Mouse (Mus musculus) thymus, postnatal 10 days (tissue): ENCODE results near the gene Cend1.
A peak's percentile ranks its signal among the peaks of the same experiment; 100 is the strongest.
"Not testable (repeated sequence)": the region's sequence is repeated elsewhere in the genome, so short reads cannot be mapped to it uniquely, and the experiment has no call there.

Experiments used
- DNase-seq, 2 experiments: peaks; one replicate each; pipeline ENCODE4 v3.0.0; 2021; ENCODE audit warnings: low spot score in 2 of 2

The Cend1 gene

DNA sequence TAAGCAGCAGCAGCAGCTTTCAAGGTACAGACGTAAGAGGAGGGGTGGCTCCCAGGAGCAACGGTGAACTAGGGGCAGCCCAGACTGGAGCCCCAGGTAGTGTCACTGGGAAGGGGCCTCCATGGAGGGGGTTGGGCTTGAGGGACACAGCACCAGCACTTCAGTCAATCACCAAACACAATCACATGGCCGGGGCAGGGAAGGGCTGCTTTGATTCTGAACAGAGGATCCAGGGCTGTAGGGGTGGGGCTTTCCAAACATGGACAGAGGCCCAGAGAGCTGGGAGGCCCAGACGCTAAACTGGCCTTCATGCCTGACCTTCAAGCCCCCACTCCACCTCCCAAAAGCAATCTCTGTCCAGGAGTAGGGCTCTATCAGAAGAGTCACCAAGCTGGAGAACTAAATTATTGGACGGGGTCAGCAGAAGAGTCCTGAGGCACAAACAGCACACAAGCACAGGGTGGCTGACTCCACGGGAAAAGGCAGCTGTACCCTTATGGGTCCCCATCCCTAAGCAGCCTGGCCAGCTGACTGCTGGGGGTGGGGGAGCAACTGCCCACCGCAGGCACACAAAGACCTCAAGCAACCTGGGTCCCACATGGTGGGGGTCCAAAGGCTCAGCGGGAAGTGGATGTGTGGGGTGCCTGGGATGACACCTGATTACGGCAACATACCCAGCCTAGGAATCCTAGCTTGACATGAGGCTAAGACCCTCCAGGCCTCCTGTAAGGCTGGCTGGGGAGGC, 721 bp upstream of the Cend1 start:
- no peak for DNase-seq

DNA sequence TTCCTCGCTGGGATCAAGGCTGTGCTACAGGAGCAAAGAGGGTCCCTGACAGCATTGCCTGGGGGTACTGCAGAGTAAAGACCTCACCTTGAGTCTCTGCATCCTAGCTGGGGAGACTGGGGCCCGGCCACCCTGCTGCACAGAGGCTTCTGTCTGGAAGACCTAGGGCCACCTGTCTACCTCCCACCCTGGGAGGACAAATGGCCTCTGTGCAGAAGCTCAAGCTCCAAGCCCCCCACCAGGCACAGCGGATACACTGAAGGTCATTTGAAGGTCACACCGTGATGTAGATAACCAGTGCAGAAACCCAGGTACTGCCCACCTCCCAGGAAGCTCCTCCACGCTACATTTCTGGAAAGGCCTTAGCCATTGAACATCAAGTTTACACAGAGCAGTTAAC, 590 bp downstream of the Cend1 start:
- DNase-seq: no peak

DNA sequence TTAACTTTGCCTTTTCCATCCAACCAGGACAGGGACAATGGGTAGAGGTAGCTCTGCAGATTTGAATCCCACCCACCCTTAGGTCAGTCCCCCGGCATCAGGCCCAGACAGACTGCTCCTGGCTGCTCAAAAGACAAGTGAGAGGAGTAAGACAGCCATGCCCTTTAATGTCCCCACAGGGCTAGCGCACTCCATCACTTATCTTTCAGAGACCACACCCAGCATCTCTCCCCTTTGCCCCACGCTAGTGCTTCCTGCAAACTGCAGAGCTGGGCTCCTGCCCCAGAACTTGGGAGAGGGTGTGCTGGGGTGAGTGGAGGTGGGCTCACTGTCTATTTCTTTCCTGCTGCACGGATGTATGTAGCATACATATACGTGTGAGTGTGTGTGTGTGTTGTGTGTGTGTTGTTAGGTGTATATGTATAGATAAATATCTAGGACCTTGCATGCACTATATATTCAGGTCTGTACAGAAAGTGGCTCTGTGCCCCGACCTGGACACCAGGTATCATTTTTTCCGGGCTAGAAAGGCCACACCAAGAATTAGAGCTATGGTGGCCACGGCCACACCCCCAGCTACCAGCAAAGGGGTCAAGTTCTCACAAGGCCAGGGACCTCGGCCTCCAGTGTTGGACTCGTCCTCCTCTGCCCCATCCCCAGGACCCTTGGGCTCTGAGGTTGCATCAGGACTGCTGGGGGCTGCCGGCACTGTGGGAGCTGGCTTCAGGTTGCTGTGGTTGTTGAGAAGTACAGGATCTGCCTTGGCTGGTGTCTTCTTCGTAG, 2.2 kb downstream of the Cend1 start:
- DNase-seq: no peak

DNA sequence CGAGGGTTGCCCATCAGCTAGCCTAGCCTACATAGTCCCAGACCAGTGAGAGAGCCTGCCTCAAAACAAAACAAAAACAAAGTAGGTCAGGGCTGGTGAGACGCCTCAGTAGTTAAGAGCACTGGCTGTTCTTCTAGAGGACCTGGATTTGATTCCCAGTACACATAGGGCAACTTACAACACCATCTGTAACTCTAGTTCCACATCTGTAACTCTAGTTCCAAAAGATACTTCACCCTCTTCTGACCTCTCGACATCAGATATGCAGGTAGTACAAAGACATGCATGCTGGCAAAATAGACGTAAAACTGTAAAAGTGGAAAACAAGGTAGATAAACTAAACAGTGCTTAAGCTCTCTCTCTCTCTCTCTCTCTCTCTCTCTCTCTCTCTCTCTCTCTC, 5.5 kb downstream of the Cend1 start:
- no peak for DNase-seq

DNA sequence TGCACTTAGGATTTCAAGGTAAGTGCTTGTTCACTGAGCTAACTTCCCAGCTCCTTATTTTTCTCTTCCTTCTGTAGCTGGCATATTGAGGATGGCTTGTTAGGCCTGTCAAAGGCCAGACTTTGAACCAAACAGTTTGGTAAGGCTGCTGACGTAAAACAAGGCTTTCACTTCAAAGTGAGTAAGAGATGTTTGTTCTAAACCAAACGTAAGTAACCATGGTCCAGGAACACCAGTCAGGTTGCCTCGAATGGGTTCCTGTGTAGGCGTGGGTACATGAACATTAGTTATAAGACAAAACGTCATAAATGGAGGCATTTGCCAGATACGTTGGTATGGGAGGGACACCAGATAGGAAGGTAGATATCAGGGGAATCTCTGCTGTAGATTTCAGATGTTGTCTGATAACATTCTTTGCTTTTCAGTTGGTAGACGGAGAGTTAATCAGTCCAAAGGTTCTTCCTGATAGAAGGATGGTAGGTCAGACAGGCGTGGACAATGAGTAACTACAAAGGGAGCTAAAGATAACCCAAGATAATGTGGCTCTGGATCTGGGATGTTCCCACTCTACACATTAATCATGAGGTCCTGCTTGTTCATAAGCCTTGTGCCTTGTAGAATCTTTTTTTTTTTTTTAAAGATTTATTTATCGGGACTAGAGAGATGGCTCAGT, 9.1 kb downstream of the Cend1 start:
- DNase-seq: no peak

DNA sequence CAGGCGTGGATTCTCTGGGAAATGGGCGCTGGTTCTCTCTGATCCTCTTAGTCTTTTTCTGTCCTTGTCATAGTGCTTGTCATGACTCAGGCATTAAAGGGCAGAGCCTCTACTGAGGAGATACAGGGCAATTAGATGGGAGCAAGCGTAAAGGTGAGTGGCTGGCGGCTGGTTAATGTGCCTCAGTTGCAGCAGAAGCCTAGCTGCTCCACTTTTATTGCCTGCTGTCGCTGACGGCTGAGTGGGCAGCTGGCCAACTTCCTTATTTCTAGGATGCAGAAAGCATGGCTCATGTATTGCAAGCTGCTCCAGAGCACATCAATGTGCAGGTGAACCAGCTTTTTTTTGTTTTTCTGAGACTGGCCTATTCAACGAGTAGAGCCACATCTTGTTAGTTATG, 10.3 kb downstream of the Cend1 start:
- DNase-seq: no peak

DNA sequence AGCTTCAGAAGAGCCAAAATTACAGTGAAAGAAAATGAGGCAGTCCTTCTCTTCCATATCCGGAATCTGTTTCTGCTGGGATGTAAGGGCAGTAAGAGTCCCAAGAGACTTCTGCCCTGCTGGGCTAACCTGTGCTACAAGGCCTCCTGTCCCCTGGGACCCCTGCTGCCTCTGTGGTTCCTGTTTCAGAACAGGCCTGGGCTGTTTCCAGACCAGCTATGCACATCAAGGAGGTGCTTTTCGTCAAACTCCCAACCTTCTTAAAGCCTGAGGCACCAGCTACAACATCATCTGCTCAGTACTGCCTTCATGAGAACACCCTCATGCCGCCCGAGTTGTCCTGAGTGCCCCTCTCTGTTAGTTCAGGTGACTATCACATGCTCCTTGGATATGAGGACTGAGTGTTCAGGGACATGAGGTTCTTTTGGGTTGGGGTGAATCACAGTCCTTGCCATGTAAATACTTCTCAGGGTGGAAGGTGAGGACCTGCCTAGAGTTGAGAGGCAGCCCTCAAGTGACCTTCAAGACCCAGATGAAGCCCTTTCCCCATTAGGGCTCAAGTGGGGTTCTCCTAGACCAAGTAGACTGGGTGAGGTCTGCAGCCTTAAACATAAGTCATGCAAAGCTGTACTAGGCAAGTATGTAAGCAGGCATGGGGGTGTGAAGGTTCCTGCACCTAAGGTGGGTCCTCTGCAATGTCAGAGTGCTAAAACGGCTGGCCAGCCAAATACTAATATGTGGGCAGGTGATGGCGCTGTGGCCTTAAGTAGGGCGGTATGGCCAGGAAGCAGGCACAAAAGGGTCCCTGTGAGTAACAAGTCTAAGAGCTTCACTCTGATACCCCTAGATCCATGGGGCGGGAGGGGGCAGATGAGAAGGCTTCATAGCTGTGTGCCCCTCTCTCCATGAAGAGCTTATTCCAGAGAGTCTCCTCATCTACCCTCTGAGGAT, 11.3 kb downstream of the Cend1 start:
- DNase-seq: no peak

DNA sequence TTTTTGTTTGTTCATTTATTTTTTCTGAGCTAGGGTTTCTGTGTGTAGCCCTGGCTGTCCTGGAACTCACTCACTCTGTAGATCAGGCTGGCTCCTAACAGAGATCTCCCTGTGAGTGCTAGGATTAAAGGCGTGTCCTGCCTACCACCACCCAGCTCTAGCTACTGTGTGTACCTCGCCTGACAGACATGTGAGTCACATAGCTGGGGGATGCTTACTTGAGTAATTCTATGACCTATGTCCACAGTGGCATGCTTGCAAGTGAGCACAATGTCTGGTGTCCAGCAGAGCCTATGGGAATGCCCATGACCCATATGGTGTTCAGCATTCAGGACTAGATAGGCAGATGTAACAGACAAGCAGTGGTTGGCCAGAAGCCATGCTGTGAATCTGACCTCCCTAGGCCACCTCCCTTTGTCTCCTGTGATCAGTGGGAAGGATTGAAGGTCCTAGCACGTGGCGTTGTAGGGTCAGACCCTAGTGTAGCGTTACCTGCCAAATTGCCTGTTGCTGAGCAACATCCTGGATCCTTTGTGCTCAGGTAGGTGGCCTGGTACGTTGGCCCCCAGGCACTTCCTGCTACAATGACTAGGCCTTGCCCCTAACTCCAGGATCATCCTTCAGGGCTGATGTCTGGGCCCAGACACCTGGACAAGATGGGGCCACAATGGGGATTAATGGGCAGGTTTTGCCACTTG, 13.0 kb downstream of the Cend1 start:
- no peak for DNase-seq

DNA sequence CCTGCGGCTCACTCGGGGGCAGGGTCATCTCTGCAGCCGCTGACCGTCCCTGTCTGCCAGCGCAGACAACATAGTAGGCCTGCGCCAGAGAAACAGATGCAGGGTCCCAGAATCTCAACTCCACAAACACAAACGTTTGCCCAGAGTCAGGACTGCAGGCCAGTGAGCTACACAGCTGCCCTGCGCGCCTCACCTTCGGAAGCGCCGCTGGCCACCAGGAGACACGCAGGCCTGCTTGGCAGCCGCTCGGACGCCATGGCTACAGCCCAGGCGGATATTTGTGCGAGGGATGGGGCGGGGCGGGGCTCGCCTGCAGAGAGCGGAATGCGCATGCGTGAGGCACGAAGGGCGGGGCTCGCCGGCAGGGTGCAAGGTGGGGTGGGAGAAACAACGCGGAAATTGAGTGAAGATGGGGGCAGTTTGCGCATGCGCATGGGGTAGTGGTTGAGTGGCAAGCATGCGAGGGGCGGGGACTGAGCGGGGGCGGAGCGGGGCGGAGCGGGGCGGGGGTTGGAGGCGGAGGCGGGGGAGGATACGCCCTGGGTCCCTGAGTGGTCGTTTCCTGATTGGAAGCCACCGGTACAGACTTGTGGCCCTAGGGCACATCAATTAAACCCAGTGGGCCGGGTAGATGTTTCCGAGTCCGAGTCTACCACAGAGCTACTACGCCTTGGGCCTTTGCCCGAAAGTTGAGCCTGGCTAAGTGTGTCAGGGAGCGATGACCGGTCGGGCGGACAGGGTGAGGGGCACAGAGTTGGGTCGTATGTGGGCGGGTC, 15.3 kb downstream of the Cend1 start, which contains the start of gene Gatd1:
Gene Gatd1, minus strand, starts transcription at position 328 of the 776 bp plus-strand sequence.
- DNase-seq: peak; percentile 99 to 100

DNA sequence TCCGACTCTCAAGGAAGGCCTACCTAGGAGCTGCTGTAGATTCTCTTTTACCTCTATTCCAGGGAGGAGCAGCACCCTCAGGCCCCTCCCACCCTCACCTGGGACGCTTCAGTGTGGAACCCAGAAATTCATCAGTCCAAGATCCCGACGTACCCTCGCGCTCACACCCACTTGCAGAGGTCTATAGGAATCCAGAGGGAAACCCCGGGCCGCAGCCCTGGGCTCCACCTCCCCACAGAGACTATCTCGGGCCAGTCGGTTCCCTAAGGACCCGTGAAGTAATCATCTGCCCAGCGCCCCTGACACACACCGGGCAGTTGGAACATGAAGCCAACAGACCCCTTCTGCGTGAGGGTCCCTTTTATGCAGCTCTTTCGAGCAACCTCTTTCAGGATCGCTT, 16.0 kb downstream of the Cend1 start:
- no peak for DNase-seq

DNA sequence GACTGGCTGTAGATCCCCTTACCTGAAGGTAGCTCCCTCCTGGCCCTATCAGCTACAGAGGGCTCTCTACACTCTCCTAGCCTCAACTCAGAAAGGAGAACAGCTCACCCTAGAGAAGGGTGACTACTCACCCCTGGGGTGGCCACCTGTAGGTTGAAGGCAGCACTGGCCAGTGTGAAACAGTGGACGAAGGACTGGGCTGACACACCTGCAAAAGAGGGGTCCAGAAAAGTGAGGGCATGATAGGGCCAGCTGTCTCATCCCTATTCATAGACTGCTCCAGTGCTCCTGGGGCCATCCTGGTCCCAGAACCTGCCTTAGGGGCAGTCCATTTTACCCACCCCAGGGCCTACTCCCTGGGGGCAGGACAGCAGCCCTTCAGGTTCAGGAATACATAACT, 17.6 kb downstream of the Cend1 start:
- DNase-seq: no peak

DNA sequence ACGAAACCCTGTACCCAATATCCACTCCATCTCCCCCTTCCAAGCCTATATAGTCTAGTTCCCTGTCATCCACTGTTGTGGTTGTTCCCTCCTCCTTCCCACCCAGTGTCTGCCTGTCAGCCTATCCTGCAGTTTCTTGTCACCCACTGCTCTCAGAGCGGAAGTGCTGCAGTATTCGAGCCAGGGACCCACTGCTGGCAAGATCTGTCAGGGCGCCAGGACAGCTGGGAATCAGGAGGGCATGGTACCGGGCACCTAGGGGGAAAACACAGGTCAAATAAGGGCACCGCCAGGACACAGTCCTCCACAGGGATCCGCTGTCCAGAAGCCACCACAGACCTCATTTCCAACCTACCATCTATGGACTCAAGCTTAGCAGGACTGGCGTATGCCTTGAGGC, 18.7 kb downstream of the Cend1 start:
- no peak for DNase-seq

DNA sequence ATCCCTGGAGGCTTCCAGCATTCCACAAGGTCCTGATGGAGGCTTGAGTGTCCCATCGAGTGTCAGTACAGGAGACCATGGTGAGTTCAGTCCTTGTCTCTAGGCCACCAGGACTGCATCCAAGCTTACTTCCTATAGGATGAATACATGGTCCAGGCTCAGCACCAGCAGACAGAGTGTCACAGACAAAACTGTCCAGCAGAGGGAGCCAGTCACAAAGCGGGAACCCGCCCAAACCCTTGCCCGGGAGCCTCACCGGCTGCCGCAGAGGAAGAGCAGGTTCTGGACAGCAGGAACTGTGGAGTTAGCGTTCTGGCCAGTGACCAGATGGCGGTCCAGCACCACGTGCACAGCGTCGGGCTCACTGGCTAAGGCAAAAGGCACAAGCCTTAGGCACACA, 20.5 kb downstream of the Cend1 start:
- DNase-seq: peak; percentile 66 to 87

DNA sequence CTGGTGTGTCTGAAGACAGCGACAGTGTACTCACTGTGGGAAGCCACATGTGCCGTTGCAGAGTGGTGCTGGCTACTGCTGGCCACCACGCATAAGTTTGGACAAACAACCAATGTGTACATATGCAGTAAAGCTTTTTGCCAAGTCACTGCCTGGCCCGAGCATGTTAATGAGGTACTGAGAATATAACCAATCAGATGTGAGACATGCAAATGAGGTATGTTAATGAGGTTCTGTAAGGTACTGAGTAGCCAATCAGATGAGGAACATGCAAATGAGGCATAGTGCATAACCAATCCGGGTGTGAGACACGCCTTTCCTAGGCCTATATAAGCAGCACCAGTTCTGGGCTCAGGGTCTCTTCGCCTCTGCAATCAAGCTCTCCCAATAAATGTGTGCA, 21.6 kb downstream of the Cend1 start:
- DNase-seq: not testable (repeated sequence)

DNA sequence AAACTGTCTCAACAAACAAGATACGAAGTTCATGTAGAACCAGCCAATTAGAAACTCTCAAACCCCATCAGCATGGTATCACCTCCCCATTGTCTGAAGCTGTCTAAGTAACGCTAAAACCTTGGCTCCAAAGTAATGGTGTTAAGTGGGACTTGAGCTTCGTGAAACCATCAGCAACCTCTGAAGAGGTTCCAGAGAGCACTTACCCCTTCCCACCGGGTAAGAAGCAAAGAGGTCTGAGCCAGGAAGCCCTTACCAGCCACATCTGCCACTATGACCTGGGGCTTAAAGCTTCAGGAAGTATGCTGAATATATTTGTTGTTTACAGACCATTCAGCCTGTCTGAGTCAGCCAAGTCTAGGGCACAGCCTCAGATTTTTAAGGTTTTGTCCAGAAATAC, 23.8 kb downstream of the Cend1 start:
- DNase-seq: no peak

DNA sequence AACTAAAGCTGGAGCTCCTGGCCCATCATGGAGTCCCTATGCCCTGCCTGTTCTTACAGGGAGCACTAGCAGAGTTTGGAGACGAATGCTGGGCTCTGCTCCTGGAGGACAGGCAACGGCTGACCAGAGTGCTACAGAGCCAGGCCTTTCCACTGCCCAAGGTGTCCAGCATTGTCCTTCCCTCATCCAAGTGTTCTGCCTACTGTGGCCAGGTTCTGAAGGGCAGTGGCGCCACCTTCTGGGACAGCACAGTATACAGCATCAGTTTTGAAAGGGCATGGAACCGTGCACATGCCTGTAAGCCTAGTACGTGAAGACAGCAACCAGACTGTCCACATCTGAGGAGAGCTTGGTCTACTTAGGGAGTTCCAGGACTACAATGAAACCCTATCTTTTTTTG, 26.0 kb downstream of the Cend1 start:
- peak in 1 of 2 experiments; percentile 54 for DNase-seq

DNA sequence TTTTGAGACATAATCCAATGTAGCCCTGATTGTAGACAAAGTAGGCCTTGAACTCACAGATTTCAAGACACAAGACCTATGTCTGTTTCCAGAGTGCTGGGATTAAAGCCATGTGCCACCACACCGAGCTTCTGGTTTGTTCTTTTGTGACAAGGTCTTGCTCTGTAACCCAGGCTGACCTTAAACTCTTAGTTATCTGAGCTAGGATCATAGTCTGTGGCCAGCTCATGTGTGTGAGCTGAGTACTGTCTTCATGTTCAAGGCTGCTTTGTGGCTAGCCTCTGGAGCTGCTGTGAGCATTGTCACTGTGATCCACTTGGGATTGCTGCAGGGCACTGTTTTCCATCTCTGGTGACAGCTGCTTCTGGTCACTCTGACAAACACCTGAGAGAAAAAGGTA, 33.9 kb downstream of the Cend1 start:
- no peak for DNase-seq

DNA sequence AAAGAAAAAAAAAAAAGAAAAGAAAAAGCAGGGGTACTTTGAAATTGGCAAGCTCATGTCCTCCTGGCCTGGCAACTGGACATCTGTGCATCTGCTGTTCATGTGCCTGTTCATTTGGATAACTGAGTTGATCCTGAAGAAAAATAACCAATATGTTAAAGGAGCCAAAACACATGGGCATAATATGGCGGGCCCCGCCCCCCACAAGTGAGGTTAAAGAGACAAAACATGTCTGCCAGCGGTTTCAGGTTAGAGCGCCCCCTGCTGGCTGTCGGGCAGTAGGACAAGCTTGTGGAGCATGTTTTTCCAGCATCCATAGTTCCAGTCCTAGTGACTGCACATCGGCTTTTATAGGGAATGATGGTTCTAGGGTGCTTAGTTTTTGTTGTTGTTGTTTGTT, 34.5 kb downstream of the Cend1 start:
- peak; percentile 41 to 82 for DNase-seq

DNA sequence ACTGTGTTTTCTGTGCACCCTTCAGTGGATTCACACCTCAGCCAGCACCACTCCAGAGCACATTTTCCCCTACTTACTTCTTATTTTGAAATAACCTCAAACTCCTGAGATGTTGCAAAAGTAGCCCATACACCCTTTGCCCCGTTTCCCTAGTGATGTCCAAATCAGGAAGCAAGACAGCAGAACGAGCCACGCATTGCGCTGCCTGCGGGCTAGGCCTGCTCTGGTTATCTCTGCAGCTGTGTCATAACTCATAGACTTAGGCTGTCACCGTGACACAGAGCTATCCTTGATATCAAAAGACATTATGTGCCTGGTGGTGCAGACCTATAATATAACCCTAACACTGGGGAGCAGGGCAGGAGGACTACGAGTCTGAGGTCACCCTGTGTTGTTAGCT, 35.1 kb downstream of the Cend1 start:
- DNase-seq: no peak

DNA sequence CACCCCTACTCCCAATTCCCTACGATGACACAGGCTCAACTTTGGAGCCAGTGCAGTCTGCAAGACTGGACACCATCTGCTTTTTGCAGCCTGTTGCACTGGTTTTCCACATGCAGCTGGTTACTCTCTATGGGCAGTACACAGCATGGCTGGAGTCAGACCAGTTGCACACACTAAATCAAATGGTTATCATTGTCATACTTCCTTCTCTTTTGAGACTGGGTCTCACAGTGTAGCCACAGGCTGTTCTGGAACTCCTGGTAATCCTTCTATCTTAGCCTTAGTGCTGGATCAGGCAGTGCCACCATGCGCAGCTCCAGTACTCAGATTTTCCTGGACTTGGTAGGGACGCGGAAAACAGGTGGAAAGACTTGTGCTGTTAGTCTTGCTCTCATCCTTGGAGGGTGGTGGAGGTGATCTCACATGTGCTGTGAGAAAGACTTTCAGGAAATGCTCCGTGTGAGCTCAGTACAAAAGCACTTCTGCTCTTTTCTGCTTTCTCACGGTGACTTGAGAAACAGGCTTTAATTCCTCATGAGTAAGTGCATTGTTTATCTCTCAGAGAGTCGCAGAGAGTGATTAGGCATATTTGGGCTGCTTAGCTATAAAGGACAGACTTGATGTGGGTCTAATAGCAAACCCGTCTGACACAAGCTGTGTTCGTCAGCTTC, 36.6 kb downstream of the Cend1 start:
- DNase-seq: no peak
